11 mouse cellular contexts compared by ENCODE assay signal in the genomic region with DNA sequence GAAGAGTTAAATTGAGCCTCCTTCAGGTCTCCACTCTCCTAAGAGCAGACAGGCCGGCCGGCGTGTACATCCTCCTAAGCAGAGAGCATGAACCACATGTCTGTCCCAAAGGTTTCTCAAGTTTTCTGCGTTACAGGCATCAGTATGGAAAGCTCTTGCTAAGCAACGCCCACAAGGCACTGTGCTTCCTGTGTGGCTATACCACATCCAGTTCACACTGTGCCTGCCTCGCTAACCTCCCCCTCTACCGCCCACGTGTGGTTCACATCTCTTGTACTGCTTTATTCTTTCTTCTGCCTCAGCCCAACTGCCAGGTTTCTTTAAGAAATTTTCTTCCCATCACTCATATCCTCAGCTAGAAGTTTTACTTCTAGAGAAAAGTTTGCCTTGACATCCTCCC.
DNase-seq lines count a peak whose midpoint lies in the region; ATAC-seq lines count a peak whose summit lies in the region.
"Had no signal": no experiment of that assay in that cellular context is flagged by ENCODE, and none has a peak within 500 bp of the region (broad histone marks: within the 10 kb centered on the region; RNA-seq: fewer than 3 reads in every experiment).

No protein-coding gene starts in this region.

- no peak for DNase-seq in frontal cortex, postnatal 25 days (ENCODE audit: low spot score in 2 of 2)
- DNase-seq in CD8-positive naive resting alpha-beta T cell, adult 2 months (ENCODE audit: low read depth in 2 of 2, low spot score in 2 of 2) = peak; percentile 47 to 70
- DNase-seq in right cerebral cortex, postnatal 36 days (ENCODE audit: low spot score in 2 of 2) = peak; percentile 47 to 76
- no peak for DNase-seq in cerebellum, postnatal 36 days
- DNase-seq in MN1 (ENCODE audit: low spot score) = no peak
- DNase-seq in kidney, postnatal 25 days = no peak
- DNase-seq: lung, postnatal 14 days had no signal

- peak; percentile 86 for ATAC-seq in frontal cortex, adult (ENCODE audit: low TSS enrichment)
- ATAC-seq in inflammation-experienced regulatory T-cells, adult 6 months = peak; percentile 98
- ATAC-seq: forebrain, embryonic 14.5 days; hindbrain, embryonic 16.5 days had no signal

Comparison
In these comparisons a context has a peak if more than half of its experiments do, and no peak if none do; other contexts are left out.
1. DNase-seq: peak in CD8-positive naive resting alpha-beta T cell, adult 2 months (2 of 2) and right cerebral cortex, postnatal 36 days (2 of 2); none in frontal cortex, postnatal 25 days (0 of 2), cerebellum, postnatal 36 days (0 of 2), MN1 (single experiment) and kidney, postnatal 25 days (0 of 2).